Mouse (Mus musculus) forebrain, embryonic 16.5 days (tissue): ENCODE data around the gene Klhl30. TPM values are rescaled to one million over a fixed set of nuclear protein-coding genes. Genes with fewer than 3 reads are reported as not detected.

Experiments
- ATAC-seq: fragments of 200-750 bp; cut with Nextera tagmentation; 2 replicates; pipeline ENCODE4 v1.8.0; 2017; ENCODE audit warnings: mild to moderate bottlenecking, moderate library complexity
- H3K27ac ChIP-seq: fragments of 300-500 bp; sonication (generic); 2 replicates; pipeline ENCODE4 v1.5.1; 2014; ENCODE audit warnings: low read length, control low read depth
- H3K27me3 ChIP-seq: fragments of 300-500 bp; sonication (generic); replicated peaks from 2 replicates; pipeline ENCODE4 v1.6.1; 2014; ENCODE audit warnings: low read length; ENCODE audit not compliant: control insufficient read depth, insufficient read depth
- H3K36me3 ChIP-seq: fragments of 300-500 bp; sonication (generic); 2 replicates; pipeline ENCODE4 v1.6.1; 2014; ENCODE audit not compliant: control insufficient read depth, insufficient read depth
- H3K4me1 ChIP-seq: fragments of 300-500 bp; sonication (generic); replicated peaks from 2 replicates; pipeline ENCODE4 v1.6.1; 2014; ENCODE audit warnings: low read length; ENCODE audit not compliant: control insufficient read depth, insufficient read depth
- H3K4me2 ChIP-seq: fragments of 300-500 bp; sonication (generic); 2 replicates; pipeline ENCODE4 v1.6.1; 2014; ENCODE audit warnings: mild to moderate bottlenecking, low read length, control low read depth
- H3K4me3 ChIP-seq: fragments of 300-500 bp; sonication (generic); replicated peaks from 2 replicates; pipeline ENCODE4 v1.5.1; 2014; ENCODE audit warnings: mild to moderate bottlenecking, low read length, control low read depth
- H3K9ac ChIP-seq: fragments of 300-500 bp; sonication (generic); replicated peaks from 2 replicates; pipeline ENCODE4 v1.6.1; 2014; ENCODE audit warnings: low read depth, low read length, control low read depth
- H3K9me3 ChIP-seq: fragments of 300-500 bp; sonication (generic); 2 replicates; pipeline ENCODE4 v1.6.1; 2016; ENCODE audit warnings: low read length; ENCODE audit not compliant: control insufficient read depth
- WGBS: fragments of 180-500 bp; shearing (Covaris S2); extraction: QIAGEN DNeasy Blood & Tissue Kit; methylation state at CpG from one replicate; pipeline ENCODE4 v1.1.7; 2014; 5-methylcytosine and 5-hydroxymethylcytosine counted together
- polyA plus RNA-seq: library from polyadenylated mRNA; unstranded; fragments of >200 nt; fragmentation: Nextera tagmentation; extraction: Ambion mirVana; gene quantifications from 2 replicates; pipeline ENCODE4 v1.2.1, GENCODE M21; 2015

The Klhl30 gene
- polyA plus RNA-seq, 1 experiment from 2014 or later, result not detected

DNA sequence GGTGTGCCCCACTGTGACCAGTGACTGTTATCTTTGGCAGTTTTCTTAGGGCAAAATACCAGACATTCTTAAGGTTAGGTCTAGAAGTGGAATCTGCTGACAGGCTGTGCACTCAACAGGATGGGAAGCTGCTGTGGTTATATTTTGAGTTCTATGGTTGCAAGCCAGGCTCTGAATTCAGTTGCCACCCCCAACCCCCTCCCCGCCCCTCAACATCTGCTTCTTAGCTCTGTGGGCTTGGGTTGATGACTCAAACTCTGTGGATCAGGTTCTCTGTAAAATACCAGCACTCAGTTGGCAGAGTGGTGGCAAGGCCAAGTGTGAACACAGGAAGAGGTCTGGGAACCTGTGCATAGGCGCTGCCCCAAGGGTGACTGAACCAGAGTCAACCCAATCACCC lies 1.5 kb downstream of the Klhl30 start:
- H3K4me1 ChIP-seq, result no peaks in the 10 kb centered on the region
- no peaks in the 10 kb centered on the region for H3K9me3 ChIP-seq
- no peak overlapping the region for H3K9ac ChIP-seq
- no peak overlapping the region for H3K27ac ChIP-seq
- WGBS, result 91% methylated on average over 2 of the region's 2 CpGs
- H3K4me3 ChIP-seq, result no peak overlapping the region
- H3K4me2 ChIP-seq, result no peak overlapping the region
- H3K27me3 ChIP-seq, result no peaks in the 10 kb centered on the region
- ATAC-seq, result no peak
- H3K36me3 ChIP-seq, result no peaks in the 10 kb centered on the region

DNA sequence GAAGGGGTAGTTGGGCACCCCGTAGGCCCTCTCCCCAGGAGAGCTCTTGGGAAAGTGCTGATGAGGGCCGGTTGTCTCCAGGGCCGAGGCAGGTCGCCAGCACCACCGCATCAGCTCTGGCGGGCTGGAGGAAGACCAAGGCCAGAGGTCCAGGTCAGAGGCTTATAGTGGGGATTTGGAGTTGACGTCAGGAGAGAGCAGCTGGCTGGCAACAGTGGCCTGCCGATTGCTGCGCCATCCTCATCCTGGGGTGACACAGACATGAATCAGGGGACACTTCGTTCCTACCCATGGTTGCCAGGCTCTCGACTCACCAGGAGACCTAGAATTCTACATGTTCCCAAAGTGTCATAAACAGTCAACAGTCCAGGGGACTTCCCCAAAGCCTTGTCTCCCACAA lies 5.3 kb downstream of the Klhl30 start:
- Histone ChIP-seq H3K9ac (no peak overlapping the region), H3K4me1 (no peaks in the 10 kb centered on the region), H3K4me2 (no peak overlapping the region), H3K36me3 (no peaks in the 10 kb centered on the region), H3K27ac (no peak overlapping the region), H3K27me3 (no peaks in the 10 kb centered on the region), H3K9me3 (no peaks in the 10 kb centered on the region), H3K4me3 (no peak overlapping the region)
- 85% methylated on average over 11 of the region's 11 CpGs for WGBS
- no peak for ATAC-seq

DNA sequence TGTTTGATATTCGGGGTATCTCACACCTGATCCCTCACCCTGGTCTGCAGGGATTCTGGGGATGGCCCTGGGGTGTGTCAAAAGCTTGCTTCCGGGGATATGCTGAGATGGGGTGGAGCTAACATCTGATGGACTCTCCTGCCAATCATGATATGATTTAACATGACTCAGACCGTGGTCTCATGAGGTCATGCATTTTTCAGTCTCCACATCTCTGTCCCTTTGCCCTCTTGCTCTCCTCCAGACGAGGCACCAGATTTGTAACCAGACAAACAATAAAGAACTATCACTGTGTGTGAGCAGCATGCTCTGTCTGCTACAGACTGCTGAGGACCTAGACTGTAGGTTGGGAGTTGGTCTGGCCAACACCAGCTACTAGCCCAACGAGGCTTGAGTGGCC lies 11.3 kb downstream of the Klhl30 start:
- 79% methylated on average over 5 of the region's 5 CpGs for WGBS
- Histone ChIP-seq H3K4me2 (no peak overlapping the region), H3K9me3 (no peaks in the 10 kb centered on the region), H3K9ac (no peak overlapping the region), H3K36me3 (no peaks in the 10 kb centered on the region), H3K4me3 (no peak overlapping the region), H3K27me3 (peaks cover 6% of the 10 kb centered on the region), H3K27ac (no peak overlapping the region), H3K4me1 (peaks cover 9% of the 10 kb centered on the region)
- no peak for ATAC-seq

DNA sequence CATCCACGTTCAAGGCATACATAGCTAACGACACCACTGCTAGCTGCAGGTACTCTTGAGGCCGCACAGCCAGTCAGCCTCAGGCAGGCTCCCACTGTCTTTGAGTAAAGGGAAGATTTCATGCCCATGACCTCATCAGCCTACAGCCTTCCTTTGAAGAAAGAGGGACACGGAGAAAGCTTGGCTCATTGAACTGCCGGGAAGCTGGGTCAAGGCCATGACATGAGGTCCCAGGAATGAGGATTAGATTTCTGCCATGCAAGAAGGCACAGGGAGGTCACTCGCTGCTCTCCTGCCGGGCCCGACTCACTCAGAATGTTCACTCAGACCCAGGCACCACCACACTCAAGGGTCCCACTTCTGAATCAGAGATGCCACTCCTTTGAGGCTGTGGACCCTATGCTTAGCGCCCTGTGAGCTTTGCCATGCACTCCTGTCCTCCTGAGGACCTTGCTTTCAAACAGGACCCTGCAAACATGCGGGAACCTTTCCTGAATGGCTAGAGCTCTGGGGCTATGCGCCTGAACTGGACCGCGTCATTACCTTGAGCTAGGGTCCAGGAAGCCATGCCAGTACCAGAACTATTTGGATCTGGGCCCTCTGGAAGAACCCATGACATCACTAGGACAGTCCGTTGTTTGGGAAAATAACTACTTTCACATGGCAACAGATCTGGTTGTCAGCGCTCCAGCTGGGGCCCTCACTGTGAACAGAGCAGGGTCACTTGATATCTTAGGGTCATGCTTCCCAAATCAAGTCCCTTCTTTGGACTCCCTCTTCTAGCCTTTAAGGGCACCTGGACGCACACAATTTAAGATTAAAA lies 14.2 kb downstream of the Klhl30 start:
- no peak for ATAC-seq
- Histone ChIP-seq H3K4me2 (no peak overlapping the region), H3K4me3 (no peak overlapping the region), H3K9me3 (no peaks in the 10 kb centered on the region), H3K9ac (no peak overlapping the region), H3K27me3 (peaks cover 6% of the 10 kb centered on the region), H3K27ac (no peak overlapping the region), H3K36me3 (peaks cover under 1% of the 10 kb centered on the region; the same call in 1 of the 2 replicates), H3K4me1 (peaks cover 9% of the 10 kb centered on the region)
- WGBS, result 94% methylated on average over 16 of the region's 16 CpGs

DNA sequence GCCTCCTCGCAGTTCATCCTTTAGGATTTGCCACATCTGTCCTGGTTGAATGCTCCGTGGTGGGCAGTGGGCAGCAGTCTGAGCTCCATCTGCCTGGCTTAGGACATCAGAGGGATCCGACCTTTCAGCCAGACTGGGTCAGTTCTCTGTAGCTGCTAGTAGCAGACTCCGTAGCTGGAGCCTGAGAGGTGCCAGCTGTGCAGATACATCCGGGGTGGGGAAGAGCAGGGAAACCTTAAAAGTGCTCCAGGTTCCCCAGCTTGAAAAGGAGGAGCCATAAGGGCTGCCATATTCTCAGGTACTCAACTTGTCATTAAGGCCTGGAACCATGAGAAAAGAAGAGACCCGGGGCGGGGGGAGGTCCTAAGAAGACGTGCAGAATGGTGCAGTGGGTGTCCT lies 15.0 kb downstream of the Klhl30 start:
- H3K4me3 ChIP-seq, result peak overlapping the region; percentile 43
- H3K36me3 ChIP-seq, result peaks cover 4% of the 10 kb centered on the region; the same call in 1 of the 2 replicates
- peaks cover 9% of the 10 kb centered on the region for H3K4me1 ChIP-seq
- H3K9ac ChIP-seq, result no peak overlapping the region
- no peaks in the 10 kb centered on the region for H3K9me3 ChIP-seq
- no peak for ATAC-seq
- H3K4me2 ChIP-seq, result peak overlapping the region; percentile 65
- no peak overlapping the region for H3K27ac ChIP-seq
- H3K27me3 ChIP-seq, result peaks cover 6% of the 10 kb centered on the region
- 37% methylated on average over 8 of the region's 8 CpGs for WGBS

DNA sequence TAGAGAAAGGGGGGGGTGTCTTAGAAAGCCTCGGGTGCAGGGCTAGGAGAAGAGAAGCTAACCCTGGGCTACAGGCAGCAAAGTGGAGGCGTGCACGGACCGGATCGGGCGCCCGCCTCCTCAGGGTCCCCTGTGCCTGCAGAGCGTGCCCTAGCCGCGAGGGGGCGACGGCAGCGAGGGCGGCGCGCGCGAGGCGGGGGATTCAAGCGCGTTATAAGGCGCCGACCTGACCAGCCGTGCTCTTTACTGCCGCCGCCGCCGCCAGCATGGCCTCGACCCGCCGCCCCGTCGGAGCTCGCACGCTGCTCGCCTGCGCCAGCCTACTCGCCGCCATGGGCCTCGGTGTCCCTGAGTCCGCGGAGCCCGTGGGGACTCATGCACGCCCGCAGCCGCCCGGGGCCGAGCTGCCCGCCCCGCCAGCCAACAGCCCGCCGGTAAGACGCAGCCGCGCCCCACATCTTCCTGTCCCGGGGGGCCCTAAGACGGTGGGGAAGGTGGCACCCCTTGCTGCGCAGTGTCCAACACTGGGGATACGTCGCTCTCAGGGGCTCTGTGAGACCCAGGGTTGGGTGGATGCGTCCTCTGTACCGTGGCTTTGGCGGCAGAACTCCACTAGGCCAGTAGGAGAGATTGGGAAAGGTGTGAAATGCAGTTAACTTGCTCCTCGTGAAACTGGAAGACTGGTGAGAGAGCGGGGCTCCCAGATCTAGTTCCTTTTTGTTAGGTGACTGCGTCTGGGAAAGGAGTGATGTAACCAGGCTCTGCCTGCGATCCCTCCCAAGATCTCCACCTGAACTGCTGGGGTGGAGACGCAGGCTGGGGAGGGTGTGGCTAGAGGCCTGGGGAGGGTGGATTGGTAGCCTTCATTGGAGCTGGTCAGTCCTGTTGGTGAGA lies 15.6 kb downstream of the Klhl30 start, which contains the start of gene Erfe:
Gene Erfe (plus strand): TSS at position 216 of the 894 bp plus-strand sequence.
- Histone ChIP-seq H3K9me3 (no peaks in the 10 kb centered on the region), H3K4me3 (peak within 1 kb of the TSS; percentile 43), H3K9ac (peak within 1 kb of the TSS; percentile 54), H3K4me1 (peaks cover 9% of the 10 kb centered on the region), H3K36me3 (peaks cover 4% of the 10 kb centered on the region; the same call in 1 of the 2 replicates), H3K4me2 (peak within 1 kb of the TSS; percentile 65), H3K27me3 (peaks cover 6% of the 10 kb centered on the region), H3K27ac (no peak within 1 kb of the TSS)
- WGBS, result under 1% methylated on average over 57 of the region's 68 CpGs
- peak; percentile 44 for ATAC-seq

DNA sequence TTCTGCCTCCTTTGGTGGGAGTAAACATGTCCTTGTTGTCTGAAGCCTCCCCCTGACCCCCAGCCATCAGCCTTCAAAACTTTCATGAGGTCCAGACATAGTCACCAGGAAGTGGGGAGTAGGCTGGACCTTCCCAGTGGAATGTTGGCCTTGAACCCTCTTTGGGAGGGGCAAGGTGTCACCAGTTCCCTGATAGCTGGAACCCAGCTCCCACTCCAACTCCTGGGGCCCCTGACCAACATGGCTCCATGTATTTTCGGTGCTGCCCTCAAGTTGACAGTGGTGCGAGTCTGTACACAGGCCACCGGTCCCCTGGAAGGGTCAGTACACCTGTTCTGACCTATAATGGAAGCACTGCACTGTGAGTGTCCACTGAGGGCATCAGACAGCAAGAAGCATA lies 16.5 kb downstream of the Klhl30 start:
- Histone ChIP-seq H3K4me2 (no peak overlapping the region), H3K9me3 (no peaks in the 10 kb centered on the region), H3K36me3 (peaks cover 6% of the 10 kb centered on the region), H3K27me3 (peaks cover 6% of the 10 kb centered on the region), H3K4me3 (no peak overlapping the region), H3K4me1 (peaks cover 9% of the 10 kb centered on the region), H3K9ac (no peak overlapping the region), H3K27ac (no peak overlapping the region)
- WGBS, result 100% methylated on average over 3 of the region's 3 CpGs
- no peak for ATAC-seq

DNA sequence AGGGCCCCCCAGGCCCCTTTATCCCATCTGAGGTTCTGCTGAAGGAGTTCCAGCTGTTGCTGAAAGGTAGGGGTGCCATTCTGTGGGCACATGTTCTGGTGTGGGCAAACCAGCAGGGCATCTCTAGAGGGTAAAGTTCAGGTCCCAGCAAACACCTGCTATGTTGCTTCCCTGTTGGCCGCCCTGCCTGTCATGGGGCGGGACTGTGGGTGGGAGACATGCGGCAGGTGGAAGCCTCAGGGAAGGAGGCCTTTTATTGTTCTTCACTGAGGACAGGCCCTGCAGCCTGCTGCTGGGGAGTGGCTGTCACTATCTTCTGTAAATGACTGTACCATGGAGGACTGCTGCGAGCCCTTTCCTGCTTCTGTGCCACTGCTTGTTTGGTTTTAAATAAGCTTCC lies 18.6 kb downstream of the Klhl30 start:
- Histone ChIP-seq H3K4me2 (no peak overlapping the region), H3K4me3 (no peak overlapping the region), H3K36me3 (peaks cover 14% of the 10 kb centered on the region), H3K27ac (no peak overlapping the region), H3K9ac (no peak overlapping the region), H3K9me3 (no peaks in the 10 kb centered on the region), H3K4me1 (peaks cover 9% of the 10 kb centered on the region), H3K27me3 (peaks cover 6% of the 10 kb centered on the region)
- ATAC-seq, result no peak
- 70% methylated on average over 4 of the region's 4 CpGs for WGBS

DNA sequence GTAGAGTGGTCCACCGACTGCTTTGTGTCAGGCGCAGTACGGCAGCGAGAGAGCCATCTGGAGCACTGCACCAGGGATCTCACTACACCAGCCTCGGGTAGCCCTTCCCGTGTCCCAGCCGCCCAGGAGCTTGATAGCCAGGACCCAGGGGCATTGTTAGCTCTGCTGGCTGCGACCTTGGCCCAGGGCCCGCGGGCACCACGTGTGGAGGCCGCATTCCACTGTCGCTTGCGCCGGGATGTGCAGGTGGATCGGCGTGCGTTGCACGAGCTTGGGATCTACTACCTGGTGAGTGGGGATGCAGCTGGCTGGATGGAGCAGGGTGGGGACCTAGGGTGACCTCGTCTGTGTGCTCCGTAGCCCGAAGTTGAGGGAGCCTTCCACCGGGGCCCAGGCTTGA lies 19.2 kb downstream of the Klhl30 start:
- Histone ChIP-seq H3K4me2 (no peak overlapping the region), H3K27me3 (peaks cover 6% of the 10 kb centered on the region), H3K4me3 (no peak overlapping the region), H3K4me1 (peaks cover 9% of the 10 kb centered on the region), H3K9me3 (no peaks in the 10 kb centered on the region), H3K9ac (no peak overlapping the region), H3K27ac (no peak overlapping the region), H3K36me3 (peaks cover 20% of the 10 kb centered on the region)
- no peak for ATAC-seq
- 88% methylated on average over 23 of the region's 23 CpGs for WGBS
